Mouse (Mus musculus): ENCODE measurements at regions not wholly inside any gene's neighbourhood (a gene's known extent, or its start where the extent isn't known, plus 50 kb on each side); places are given as distances from the start of the nearest gene placed in this dataset.

DNA sequence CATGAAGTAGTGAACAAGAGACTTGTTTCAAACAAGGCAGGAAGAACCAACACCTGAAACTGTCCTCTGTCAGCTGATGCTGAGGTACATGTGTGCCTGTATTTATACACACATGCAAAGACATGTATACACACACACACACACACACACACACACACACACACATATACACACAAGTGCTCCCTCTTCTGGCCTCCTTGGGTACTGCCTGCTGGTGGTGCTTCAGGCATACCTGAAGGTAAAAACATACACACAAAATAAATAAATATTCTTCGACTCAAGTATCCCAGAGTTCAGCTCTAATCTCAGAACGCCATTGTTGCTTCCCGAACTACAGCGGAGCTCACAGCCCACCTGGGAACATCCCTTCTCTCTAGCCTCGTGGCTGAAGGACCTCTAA is 69.2 kb upstream of the Ky start:
- no peak for DNase-seq (ENCODE audit: extremely low read depth)
- dilution Hi-C loops (cut with MboI; ENCODE audit: extremely low pct_ligation_motif_present, extremely low pct_unique_long_range_greater_than_20kb, low sequenced_read_pairs) = no loop called here

DNA sequence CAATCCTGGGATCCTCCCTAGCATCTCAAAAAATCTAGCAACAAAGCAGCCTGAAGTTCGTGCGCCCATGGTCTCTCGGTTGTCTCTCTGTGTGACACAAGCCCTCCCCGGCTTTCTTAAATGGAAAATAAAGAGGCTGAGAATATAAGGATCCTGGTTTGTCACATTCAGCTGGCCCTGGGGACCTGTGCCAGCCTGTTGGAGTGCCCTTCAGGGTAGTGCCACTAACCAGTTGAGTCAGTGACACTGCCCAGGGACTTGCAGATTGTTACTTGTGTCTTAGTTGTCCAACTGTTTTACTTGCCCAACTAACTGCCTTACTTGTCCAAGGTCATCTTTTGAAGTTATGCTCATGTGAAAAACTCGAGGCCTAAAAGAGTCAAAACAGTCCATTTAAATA is 73.5 kb upstream of the Ephb1 start:
- no peaks in the 10 kb centered on the region for H3K36me3 ChIP-seq (replicated peaks in 1 of 2; ENCODE audit: control insufficient read depth in 1 of 2, insufficient read depth in 1 of 2, low read length in 1 of 2)
- no peaks in the 10 kb centered on the region for H3K79me2 ChIP-seq (replicated peaks; ENCODE audit: control insufficient read depth, extremely low read depth, insufficient read depth, poor library complexity, severe bottlenecking)
- H3K9me3 ChIP-seq (replicated peaks; ENCODE audit: low read length) = peaks cover 71% of the 10 kb centered on the region
- in situ Hi-C loops (cut with MboI; ENCODE audit: low pct_ligation_motif_present, low pct_unique_long_range_greater_than_20kb, low sequenced_read_pairs) = no loop called here
- no peaks in the 10 kb centered on the region for H3K27me3 ChIP-seq (replicated peaks)
- no peak overlapping the region for H3K4me2 ChIP-seq (ENCODE audit: insufficient read depth, low read depth, poor library complexity, severe bottlenecking)
- TF ChIP-seq RAD21 (IDR thresholded peaks at IDR 0.05; ENCODE audit: low read depth, low read length) (no peak), POLR2AphosphoS2 (IDR thresholded peaks at IDR 0.05; ENCODE audit: low read depth, low read length) (no peak), MXI1 (IDR thresholded peaks at IDR 0.05; ENCODE audit: low read depth, low read length) (no peak), MAZ (IDR thresholded peaks at IDR 0.05; ENCODE audit: low read depth, low read length) (no peak), SMC3 (IDR thresholded peaks at IDR 0.05; ENCODE audit: low read depth, low read length) (no peak), ZKSCAN1 (IDR thresholded peaks at IDR 0.05; ENCODE audit: borderline replicate concordance, low read depth, low read length) (no peak), NELFE (IDR thresholded peaks at IDR 0.05; ENCODE audit: low read depth, low read length) (no peak)
- H3K4me1 ChIP-seq (ENCODE audit: control insufficient read depth in 1 of 2, insufficient read depth in 2 of 2) = no peaks in the 10 kb centered on the region
- no peak overlapping the region for H3K9ac ChIP-seq (ENCODE audit: insufficient read depth, low read depth)
- H3K4me3 ChIP-seq (replicated peaks in 1 of 3; ENCODE audit: low read depth in 2 of 3, low read length in 2 of 3, poor library complexity in 1 of 3) = no peak overlapping the region
- H3K27ac ChIP-seq (ENCODE audit: insufficient read depth, low read depth) = no peak overlapping the region
- DNase-seq (ENCODE audit: extremely low read depth) = no peak
- dilution Hi-C loops (cut with MboI; ENCODE audit: extremely low pct_ligation_motif_present, extremely low pct_unique_long_range_greater_than_20kb, low sequenced_read_pairs) = no loop called here

More for the DNA sequence above, 69.2 kb upstream of the Ky start:
- H3K4me3 ChIP-seq (replicated peaks in 1 of 3; ENCODE audit: low read depth in 2 of 3, low read length in 2 of 3, poor library complexity in 1 of 3) = no peak overlapping the region
- no peak overlapping the region for H3K27ac ChIP-seq (ENCODE audit: insufficient read depth, low read depth)
- H3K9me3 ChIP-seq (replicated peaks; ENCODE audit: low read length) = peaks cover 65% of the 10 kb centered on the region
- no peaks in the 10 kb centered on the region for H3K4me1 ChIP-seq (ENCODE audit: control insufficient read depth in 1 of 2, insufficient read depth in 2 of 2)
- H3K4me2 ChIP-seq (ENCODE audit: insufficient read depth, low read depth, poor library complexity, severe bottlenecking) = no peak overlapping the region
- H3K36me3 ChIP-seq (replicated peaks in 1 of 2; ENCODE audit: control insufficient read depth in 1 of 2, insufficient read depth in 1 of 2, low read length in 1 of 2) = no peaks in the 10 kb centered on the region
- no peaks in the 10 kb centered on the region for H3K27me3 ChIP-seq (replicated peaks)
- H3K79me2 ChIP-seq (replicated peaks; ENCODE audit: control insufficient read depth, extremely low read depth, insufficient read depth, poor library complexity, severe bottlenecking) = no peaks in the 10 kb centered on the region
- H3K9ac ChIP-seq (ENCODE audit: insufficient read depth, low read depth) = no peak overlapping the region
- in situ Hi-C loops (cut with MboI; ENCODE audit: low pct_ligation_motif_present, low pct_unique_long_range_greater_than_20kb, low sequenced_read_pairs) = no loop called here
- TF ChIP-seq TCF12 (IDR thresholded peaks at IDR 0.05; ENCODE audit: low read depth, low read length) = no peak
- no peak for TF ChIP-seq NELFE (IDR thresholded peaks at IDR 0.05; ENCODE audit: low read depth, low read length)
- TF ChIP-seq RCOR1 (conservative IDR thresholded peaks at IDR 0.05; ENCODE audit: low read depth, low read length) = no peak
- TF ChIP-seq MAX (IDR thresholded peaks at IDR 0.05; ENCODE audit: low read length) = no peak
- no peak for TF ChIP-seq JUND (conservative IDR thresholded peaks at IDR 0.05; ENCODE audit: low read depth, low read length)
- TF ChIP-seq ZKSCAN1 (IDR thresholded peaks at IDR 0.05; ENCODE audit: borderline replicate concordance, low read depth, low read length) = no peak
- no peak for TF ChIP-seq MAZ (IDR thresholded peaks at IDR 0.05; ENCODE audit: low read depth, low read length)
- TF ChIP-seq USF2 (conservative IDR thresholded peaks at IDR 0.05; ENCODE audit: low read depth, low read length) = no peak
- no peak for TF ChIP-seq ZC3H11A (IDR thresholded peaks at IDR 0.05; ENCODE audit: low read depth, low read length)
- TF ChIP-seq ELF1 (IDR thresholded peaks at IDR 0.05; ENCODE audit: low read depth, low read length) = no peak
- TF ChIP-seq ETS1 (conservative IDR thresholded peaks at IDR 0.05; ENCODE audit: low read depth, low read length) = no peak
- TF ChIP-seq TBP (conservative IDR thresholded peaks at IDR 0.05; ENCODE audit: low read depth, low read length) = no peak
- no peak for TF ChIP-seq CTCF (conservative IDR thresholded peaks at IDR 0.05 in 1 of 2, IDR thresholded peaks at IDR 0.05 in 1 of 2; ENCODE audit: low read depth in 2 of 2, low read length in 2 of 2)
- no peak for TF ChIP-seq GABPA (IDR thresholded peaks at IDR 0.05; ENCODE audit: insufficient replicate concordance, low read depth, low read length)
- TF ChIP-seq MEF2A (IDR thresholded peaks at IDR 0.05; ENCODE audit: borderline replicate concordance, low read depth, low read length) = no peak
- TF ChIP-seq ZNF384 (IDR thresholded peaks at IDR 0.05; ENCODE audit: low read depth, low read length) = no peak
- TF ChIP-seq HCFC1 (IDR thresholded peaks at IDR 0.05; ENCODE audit: low read depth, low read length) = no peak
